Mouse (Mus musculus): Measurements from ENCODE around the gene Eif4a1.
"Not testable (repeated sequence)": the region's sequence is repeated elsewhere in the genome, so short reads cannot be mapped to it uniquely, and the experiment has no call there.

The Eif4a1 gene

DNA sequence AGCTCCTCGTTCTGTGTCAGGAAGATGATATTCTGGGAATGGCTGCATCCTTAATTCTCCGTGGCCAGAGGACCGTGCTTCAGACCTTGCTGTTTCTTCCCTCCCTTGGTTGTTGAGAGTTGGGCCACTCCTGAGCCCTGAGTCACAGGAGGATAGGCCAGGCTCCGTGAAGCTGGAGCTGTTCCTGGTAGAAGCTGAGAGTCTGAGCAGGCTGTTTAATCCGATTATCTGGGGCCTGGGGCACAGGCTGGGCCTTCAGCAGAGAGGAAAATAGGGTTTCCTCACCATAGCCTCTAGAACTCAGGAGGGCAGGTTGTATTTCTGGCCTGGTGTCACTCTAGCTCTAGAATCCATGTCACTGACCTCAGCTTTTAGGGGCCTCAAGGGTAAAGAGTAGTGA, 18.8 kb downstream of the Eif4a1 start:
- DNase-seq (ENCODE audit: extremely low read depth, insufficient read length, low spot score), result no peak

DNA sequence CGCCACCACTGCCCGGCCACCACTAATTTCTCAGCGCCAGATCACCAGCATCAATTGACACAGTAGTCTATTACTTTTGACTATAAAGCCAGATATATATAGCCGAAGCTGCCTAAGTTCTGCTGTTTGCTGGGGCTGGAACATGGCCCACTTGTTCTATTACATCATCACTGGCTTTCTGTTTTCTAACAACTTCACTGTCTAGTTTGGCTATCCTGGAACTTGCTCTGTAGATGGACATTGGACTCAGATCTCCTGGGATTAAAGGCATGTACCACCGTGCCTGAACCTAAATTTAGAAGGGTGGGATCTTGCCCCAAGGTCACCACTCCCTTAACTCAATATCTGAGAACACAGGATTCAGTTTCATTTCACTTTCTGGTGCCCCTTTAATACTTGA, 26.4 kb downstream of the Eif4a1 start:
- no peak for DNase-seq (ENCODE audit: extremely low read depth, insufficient read length, low spot score)

DNA sequence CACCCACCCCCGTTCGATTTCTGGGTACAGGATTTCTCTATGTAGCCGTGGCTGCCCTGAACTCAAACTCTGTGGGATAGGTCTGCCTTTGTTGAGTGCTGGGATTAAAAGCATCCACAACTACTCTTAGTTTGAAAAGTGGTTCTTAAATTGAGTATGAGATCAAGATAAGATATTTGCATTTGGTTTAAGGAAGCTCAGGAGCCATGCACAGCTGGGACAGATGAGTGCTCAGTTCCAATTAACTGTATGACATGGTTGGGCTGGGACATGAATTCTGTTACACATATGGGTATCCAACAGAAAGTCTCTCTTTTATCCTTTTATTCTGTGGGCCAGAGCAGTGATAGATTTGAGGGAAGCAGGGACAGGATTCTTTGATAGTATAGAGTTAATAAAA, 36.8 kb downstream of the Eif4a1 start:
- DNase-seq (ENCODE audit: extremely low read depth, insufficient read length, low spot score), result no peak

DNA sequence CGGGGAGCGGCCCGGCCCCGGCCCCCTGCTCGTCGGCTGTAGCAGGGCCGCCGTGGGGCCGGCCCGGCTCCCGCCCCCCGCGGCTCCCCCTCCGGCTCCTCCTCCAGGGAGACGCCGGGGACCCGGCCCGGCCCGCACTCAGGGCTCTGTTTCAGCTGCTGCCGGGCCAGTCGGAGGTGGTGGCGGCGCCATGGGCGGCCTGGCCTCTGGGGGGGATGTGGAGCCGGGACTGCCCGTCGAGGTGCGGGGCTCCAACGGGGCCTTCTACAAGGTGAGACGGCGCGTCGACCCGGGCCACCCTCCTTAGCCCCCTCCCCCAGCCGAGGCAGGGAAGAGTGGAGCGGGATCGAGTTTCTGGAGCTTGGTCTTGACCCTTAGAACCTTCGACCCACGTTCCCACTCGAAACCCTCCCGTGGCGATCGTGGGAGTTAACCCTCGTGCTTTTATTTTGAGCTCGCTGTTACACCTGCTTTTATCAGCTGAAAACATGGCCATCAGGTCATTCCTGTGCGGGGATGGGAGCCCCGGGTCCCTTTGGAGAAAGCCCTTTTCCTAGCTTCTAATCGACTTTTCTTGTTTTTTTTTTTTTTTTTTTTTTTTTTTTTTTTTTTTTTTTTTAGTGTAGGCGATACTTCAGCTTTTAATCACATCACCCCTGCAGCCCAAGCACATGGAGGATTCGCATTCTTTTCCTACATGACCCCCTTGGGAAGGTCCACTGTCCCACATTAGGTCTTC, 38.9 kb downstream of the Eif4a1 start:
- peak; percentile 68 for DNase-seq (ENCODE audit: extremely low read depth, insufficient read length, low spot score)

DNA sequence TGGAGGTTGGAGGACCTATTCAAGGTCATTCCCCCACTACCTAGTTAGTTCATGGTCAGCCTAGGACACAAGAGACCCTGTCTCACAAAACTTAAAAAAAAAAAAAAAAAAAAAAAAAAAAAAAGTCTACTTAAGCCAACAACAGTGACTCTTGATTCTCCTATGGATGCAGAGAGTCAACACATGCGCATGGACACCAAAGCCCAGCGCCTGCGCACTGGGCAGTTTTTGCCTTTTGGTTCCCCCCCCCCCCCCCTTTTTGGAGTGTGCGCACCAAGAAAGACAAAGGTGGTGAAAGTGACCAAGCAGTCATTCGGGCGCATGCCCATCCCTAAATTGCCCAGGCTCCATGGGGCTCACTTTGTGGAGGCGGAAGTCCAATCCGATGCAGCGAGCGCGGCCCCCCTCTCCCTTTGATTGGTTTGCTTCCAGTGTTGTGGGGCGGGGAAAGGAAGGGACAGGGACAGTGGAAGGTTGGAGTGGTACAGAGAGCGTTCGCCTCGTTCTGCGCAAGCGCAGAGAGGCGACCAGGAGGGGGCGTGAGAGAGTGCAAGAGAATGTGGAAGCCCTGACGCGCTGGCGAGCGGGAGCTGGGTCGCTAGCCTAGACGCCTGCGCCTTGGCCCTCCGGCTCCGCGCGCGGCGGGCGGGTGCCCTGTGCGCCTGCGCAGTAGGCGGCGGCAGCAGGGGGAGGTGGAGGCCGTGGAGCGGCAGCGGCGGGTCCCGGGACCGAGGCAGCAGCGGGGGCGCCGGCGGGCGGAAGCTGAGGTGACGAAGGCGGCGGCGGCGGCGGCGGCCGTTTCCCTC, 39.7 kb downstream of the Eif4a1 start, which contains the start of gene Fxr2:
Fxr2 (plus strand) TSS at position 707 of the 806 bp plus-strand sequence.
- DNase-seq (ENCODE audit: extremely low read depth, insufficient read length, low spot score), result peak; percentile 99

DNA sequence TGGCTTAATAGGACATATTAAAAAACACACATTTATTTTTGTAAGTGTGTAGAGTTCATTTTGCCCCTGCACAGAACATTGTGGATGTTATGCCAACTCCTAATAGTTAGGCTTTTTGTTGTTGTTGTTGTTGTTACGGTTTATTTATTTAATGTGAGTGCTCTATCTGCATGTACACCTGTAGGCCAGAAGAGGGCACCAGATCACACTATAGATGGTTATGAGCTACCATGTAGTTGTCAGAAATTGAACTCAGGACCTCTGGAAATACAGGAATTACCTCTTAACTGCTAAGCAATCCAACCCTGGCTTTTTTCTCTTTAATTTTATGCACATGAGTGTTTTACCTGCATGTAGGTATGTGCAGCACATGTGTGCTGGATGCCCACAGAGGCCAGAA, 42.4 kb downstream of the Eif4a1 start:
- DNase-seq (ENCODE audit: extremely low read depth, insufficient read length, low spot score), result no peak

DNA sequence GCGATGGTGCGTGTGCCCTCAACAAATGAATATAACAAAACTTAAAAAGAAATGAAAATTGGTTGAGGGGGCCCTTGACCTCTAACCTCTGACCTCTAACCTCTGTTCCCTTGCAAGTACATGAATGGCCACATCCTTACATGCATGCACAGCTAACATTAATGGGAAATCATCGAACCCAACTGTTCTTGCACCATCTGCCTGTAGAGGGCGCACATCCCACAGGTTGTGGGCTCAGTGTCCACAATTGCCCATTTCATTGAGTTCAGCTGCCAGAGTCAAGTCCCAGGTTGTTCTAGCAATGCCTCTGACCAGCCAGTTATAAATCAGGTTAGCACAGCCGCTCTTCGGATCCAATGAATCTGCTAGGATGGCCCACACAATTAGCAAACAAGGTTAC, 43.9 kb downstream of the Eif4a1 start:
- peak; percentile 74 for DNase-seq (ENCODE audit: extremely low read depth, insufficient read length, low spot score)

DNA sequence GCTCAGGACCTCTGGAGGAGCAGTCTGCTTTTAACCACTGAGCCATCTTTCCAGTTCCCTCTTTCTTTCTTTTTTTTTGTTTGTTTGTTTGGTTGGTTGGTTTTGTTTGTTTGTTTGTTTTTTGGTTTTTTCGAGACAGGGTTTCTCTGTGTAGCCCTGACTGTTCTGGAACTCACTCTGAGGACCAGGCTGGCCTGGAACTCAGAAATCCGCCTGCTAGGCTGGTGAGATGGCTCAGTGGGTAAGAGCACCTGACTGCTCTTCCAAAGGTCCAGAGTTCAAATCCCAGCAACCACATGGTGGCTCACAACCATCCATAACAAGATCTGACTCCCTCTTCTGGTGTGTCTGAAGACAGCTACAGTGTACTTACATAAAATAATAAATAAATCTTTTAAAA, 47.9 kb downstream of the Eif4a1 start:
- not testable (repeated sequence) for DNase-seq (ENCODE audit: extremely low read depth, insufficient read length, low spot score)

DNA sequence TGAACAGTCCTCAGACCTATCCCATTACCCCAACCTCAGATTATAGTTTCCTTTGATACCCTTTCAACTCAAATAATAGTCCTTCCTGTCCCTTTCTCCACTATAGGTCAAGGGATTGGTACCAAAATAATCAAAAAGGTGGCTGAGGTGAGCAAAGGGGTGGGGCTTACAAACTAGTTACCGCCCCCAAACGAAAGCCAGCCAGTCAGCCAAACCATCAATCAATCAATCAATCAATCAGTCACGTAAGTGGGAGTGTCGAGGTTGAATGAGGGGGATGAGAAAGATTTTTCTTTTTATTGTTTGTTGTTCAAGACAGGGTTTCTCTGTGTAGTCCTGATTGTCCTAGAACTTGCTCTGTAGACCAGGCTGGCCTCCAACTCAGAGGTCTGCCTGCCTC, 49.2 kb downstream of the Eif4a1 start:
- DNase-seq (ENCODE audit: extremely low read depth, insufficient read length, low spot score), result no peak

DNA sequence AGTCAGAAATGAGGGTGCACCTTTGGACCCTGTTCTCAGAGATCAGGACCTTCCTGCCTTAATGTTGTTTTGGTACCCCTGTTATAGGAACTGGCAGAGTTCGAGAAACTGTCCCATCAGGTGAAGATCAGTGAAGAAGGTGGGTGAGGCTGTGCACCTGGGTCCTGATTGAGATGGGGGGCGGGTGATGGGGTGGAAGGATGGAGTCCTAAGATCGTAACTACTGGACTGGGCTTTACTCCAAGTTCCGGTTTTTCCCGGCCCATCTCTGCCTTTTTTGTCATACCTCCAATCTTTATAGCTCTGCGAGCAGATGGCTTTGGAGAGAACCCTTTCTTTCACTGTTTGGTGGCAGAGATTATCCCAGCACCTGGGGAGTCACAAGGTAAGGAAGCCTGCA, 49.8 kb downstream of the Eif4a1 start:
- DNase-seq (ENCODE audit: extremely low read depth, insufficient read length, low spot score), result no peak

DNA sequence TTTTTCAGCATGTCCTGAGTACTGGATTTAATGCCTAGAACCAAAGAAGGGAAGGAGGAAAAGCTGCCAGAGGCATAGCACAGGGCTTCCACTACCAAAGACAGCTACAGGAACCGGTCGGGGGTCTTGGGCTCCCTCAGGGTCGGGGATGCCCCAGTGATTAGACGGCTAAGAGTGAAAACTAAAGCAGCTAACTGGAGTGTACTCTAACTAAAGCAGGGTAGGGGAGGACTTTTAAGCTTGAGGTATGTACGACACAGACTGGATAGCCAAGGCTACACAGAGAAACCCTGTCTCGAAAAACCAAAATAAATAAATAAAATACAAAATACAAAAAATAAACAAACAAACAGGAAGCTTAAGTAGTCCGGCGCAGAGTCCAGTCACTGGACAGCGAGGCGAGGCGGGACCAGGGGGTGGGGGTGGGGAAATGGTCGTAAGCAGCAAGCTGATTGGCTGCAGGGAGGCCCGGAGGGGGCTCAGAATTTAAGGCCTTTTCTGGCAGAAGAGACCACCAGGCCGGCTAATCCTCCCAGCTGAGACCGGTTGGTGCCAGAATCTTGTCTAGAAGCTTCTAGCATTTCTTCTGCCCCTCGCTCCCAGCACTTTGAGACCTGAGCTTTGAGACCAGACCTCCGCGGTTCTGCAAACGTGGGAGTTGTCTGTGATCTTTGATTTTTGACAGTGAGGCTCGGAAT, 50.5 kb downstream of the Eif4a1 start, which contains the start of gene Sat2:
Sat2 (plus strand) TSS at position 454 of the 698 bp plus-strand sequence.
- peak; percentile 80 for DNase-seq (ENCODE audit: extremely low read depth, insufficient read length, low spot score)

DNA sequence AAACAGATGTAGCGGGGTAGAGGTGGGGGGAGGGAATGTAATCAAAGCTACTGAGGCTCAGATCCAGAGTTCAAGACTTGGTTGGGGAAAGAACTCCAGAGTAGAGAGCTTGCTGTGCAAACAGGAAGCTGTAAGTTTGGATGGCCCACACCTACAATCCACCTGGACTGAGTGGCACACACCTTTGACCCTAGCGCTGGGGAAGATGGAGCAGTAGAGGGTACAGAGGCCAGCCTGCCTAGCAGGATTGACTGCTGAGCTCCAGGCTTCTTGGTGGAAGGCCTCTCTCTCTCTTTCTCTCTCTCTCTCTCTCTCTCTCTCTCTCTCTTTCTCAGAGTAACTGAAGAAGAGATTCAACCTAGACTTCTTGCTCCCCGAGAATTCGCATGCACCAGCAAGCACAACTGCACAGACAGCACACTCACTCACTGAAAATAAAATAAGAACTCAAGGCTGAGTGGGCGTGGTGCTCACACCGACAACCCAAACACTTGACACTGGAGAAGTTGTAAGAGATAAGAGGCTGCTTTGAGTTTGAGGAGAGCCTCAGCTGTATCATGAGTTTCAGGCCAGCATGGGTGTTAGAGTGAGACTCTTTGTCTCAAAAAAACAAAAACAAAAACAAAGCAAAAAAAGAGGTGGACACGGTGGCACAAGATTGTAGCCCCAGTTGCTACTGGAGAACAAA, 51.7 kb downstream of the Eif4a1 start:
- no peak for DNase-seq (ENCODE audit: extremely low read depth, insufficient read length, low spot score)

DNA sequence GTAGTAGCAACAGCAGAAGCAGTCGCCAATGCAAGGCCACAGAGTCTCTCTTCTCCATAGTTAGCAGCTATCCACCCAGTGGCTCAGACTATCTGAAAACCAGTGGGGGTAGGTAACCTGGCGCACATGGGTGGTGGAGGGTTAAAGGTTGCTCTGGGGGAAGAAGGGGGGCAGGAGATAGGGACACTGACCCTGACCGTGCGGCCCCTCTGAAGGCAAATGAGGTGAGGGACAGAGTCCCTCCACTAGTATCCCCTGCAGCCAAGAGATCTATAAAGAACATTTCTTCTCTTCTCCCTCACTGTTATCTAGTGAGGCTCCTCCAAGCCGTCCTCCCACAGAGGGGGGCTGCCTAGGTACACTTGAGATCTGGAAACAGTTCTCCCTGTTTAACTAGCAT, 54.4 kb downstream of the Eif4a1 start, which contains the start of gene Shbg:
Shbg (minus strand) TSS at position 101 of the 400 bp plus-strand sequence.
- DNase-seq (ENCODE audit: extremely low read depth, insufficient read length, low spot score), result no peak
